Mouse (Mus musculus) adrenal gland, adult 18-20 months (tissue): Measurements from ENCODE around the gene Il3. TPM values are rescaled to one million over a fixed set of nuclear protein-coding genes. Genes with fewer than 3 reads are reported as not detected.
"Not testable (repeated sequence)": the region's sequence is repeated elsewhere in the genome, so short reads cannot be mapped to it uniquely, and the experiment has no call there.

Experiments
- DNase-seq, 2 experiments: peaks; one replicate each; pipeline ENCODE4 v3.0.0; 2021 to 2022; ENCODE audit warnings: low spot score in 2 of 2
- long read RNA-seq, 2 experiments: library from polyadenylated mRNA; stranded (forward); transcript quantifications; one replicate each; pipeline ENCODE4 v2.0.0; 2021
- total RNA-seq, 2 experiments: library from RNA; stranded (reverse); gene quantifications; 1 replicate in 1 of 2; 2 replicates in 1 of 2; pipeline ENCODE4 v1.2.3; 2021

Il3 gene
- total RNA-seq = not detected
- long read RNA-seq, experiment 1 = 0 reads
- long read RNA-seq, experiment 2 = 0 reads

- DNase-seq = no peak
Observed at GRCm38 (mm10) chr11:54267177-54267576, at the start of gene Il3. Gene Il3 (minus strand): TSS chr11:54267277.

- DNase-seq = no peak
Observed at GRCm38 (mm10) chr11:54315336-54315735, 48.3 kb upstream of the Il3 start.

- no peak for DNase-seq
Observed at GRCm38 (mm10) chr11:54314740-54315139, 47.7 kb upstream of the Il3 start.

GRCm38 (mm10) chr11:54313391-54314360 is 46.6 kb upstream of the Il3 start:
- no peak for DNase-seq

GRCm38 (mm10) chr11:54312603-54313002 is 45.5 kb upstream of the Il3 start:
- no peak for DNase-seq

- DNase-seq = peak; percentile 20 to 22
Observed at GRCm38 (mm10) chr11:54312021-54312420, 44.9 kb upstream of the Il3 start.

- no peak for DNase-seq
Observed at GRCm38 (mm10) chr11:54310588-54310987, 43.5 kb upstream of the Il3 start.

- peak; percentile 56 to 63 for DNase-seq
Observed at GRCm38 (mm10) chr11:54307139-54307816, 40.2 kb upstream of the Il3 start.

GRCm38 (mm10) chr11:54305331-54305730 is 38.3 kb upstream of the Il3 start:
- no peak for DNase-seq

GRCm38 (mm10) chr11:54304471-54304873 is 37.4 kb upstream of the Il3 start:
- no peak for DNase-seq

- DNase-seq = peak in 1 of 2 experiments; percentile 34
Observed at GRCm38 (mm10) chr11:54303728-54304470, 36.8 kb upstream of the Il3 start, which contains the start of gene Acsl6. Gene Acsl6 (plus strand): TSS chr11:54303798.

- no peak for DNase-seq
Observed at GRCm38 (mm10) chr11:54303076-54303727, 36.1 kb upstream of the Il3 start.

- DNase-seq = no peak
Observed at GRCm38 (mm10) chr11:54302606-54303005, 35.5 kb upstream of the Il3 start.

GRCm38 (mm10) chr11:54301994-54302393 is 34.9 kb upstream of the Il3 start:
- DNase-seq = no peak

- no peak for DNase-seq
Observed at GRCm38 (mm10) chr11:54298777-54299176, 31.7 kb upstream of the Il3 start.

- DNase-seq = not testable (repeated sequence)
Observed at GRCm38 (mm10) chr11:54297471-54297870, 30.4 kb upstream of the Il3 start.

- no peak for DNase-seq
Observed at GRCm38 (mm10) chr11:54296734-54297133, 29.7 kb upstream of the Il3 start.

- DNase-seq = no peak
Observed at GRCm38 (mm10) chr11:54295971-54296370, 28.9 kb upstream of the Il3 start.

- no peak for DNase-seq
Observed at GRCm38 (mm10) chr11:54293980-54294807, 27.1 kb upstream of the Il3 start.

GRCm38 (mm10) chr11:54292163-54292562 is 25.1 kb upstream of the Il3 start:
- no peak for DNase-seq
